Mouse (Mus musculus): ENCODE data around the gene Olfr1555-ps1. TPM values are rescaled to one million over a fixed set of nuclear protein-coding genes. Genes with fewer than 3 reads are reported as not detected.
"Not testable (repeated sequence)": the region's sequence is repeated elsewhere in the genome, so short reads cannot be mapped to it uniquely, and the experiment has no call there.

The Olfr1555-ps1 gene
- not detected in 2 replicates for total RNA-seq (2015; ENCODE audit: low replicate concordance)
- total RNA-seq (2017; ENCODE audit: low replicate concordance) = not detected in 2 replicates

DNA sequence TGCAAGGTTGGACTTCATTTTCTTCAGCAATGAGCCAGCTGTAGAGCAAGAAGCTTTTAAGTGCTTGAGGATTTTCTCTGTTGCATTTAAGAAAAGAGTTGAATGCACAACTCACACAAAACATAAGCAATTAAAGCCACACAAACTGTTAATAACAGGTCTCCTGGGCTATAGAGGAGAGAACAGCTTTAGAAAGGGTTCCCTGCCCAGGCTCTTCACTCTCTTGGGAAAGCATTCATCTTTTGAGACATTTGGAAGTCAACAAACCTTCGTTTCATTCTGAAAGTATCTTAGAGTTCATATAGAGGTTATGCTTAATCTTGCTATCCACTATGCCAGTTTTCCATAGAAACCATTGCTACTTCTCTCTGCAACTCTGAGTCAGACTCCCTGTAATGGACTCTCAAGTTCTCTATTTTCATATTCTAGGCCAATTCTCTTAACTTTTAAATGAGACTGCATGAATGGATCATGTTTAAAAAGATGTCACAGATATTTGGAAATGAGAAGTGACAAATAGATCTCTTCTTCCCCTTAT lies at the start of gene Olfr1555-ps1:
Olfr1555-ps1 (minus strand) TSS at position 51 of the 538 bp plus-strand sequence.
- not testable (repeated sequence) for ATAC-seq (replicated peaks; ENCODE audit: low FRiP score, poor library complexity, severe bottlenecking)

DNA sequence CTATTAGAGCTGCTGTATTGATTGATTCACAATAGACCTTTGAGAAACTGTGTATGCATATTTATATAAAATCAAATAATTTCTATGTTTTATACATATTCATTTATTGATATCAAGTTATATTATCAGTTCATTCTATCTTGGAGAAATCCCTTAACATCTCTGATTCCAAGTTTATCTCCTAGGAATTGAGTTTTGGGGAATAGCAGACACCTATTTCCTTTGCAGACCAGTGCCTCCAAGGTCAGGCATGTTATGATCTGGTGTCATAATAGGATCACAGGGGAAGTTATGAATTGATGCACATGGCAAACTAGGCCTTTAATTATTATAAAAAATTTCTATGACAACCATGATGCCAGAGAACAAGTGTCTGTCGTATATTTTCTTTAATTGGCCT lies 30.4 kb upstream of the Olfr1555-ps1 start, which contains the start of gene Olfr1431:
Olfr1431 (plus strand) TSS at position 301 of the 400 bp plus-strand sequence.
- ATAC-seq (replicated peaks; ENCODE audit: low FRiP score, poor library complexity, severe bottlenecking) = no peak

DNA sequence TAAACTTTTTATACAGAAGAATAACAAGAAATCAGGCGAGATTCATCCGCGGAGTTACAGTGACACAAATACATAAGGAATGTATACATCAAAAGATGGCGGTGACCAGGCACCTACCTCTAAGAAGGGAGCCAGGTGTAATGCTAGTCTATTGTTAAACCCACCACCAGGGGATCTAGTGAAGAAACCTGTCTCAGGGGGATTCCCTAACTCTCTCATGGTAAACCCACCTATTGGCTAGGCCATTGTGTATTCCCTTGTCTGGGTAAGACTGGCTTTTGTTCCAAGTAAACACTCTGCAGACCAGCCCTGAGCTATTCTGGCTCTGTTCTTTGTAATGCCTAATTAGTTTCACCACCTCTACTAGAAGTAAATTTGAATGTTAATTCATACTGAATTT lies 29.2 kb upstream of the Olfr1555-ps1 start:
- not testable (repeated sequence) for ATAC-seq (replicated peaks; ENCODE audit: low FRiP score, poor library complexity, severe bottlenecking)

DNA sequence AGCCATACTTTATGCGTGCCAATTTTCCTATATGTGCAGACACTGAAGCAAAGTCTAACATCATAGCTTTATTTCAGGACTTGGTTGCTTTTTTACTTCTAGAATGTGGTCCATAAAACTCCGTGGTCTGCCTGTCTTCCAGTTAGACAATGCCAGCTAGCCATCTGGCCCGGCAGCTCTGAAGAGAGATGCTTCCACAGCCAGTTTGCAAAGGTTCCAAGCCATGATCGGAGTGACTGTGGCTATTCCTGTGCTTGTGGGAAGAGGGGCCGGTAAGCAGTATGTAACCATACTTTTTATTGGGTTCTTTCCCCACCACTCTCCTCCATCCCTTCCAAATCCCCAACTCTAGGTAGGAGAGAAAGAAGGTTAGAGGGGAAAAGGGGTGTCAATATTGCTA lies 5.5 kb upstream of the Olfr1555-ps1 start:
- not testable (repeated sequence) for ATAC-seq (replicated peaks; ENCODE audit: low FRiP score, poor library complexity, severe bottlenecking)

DNA sequence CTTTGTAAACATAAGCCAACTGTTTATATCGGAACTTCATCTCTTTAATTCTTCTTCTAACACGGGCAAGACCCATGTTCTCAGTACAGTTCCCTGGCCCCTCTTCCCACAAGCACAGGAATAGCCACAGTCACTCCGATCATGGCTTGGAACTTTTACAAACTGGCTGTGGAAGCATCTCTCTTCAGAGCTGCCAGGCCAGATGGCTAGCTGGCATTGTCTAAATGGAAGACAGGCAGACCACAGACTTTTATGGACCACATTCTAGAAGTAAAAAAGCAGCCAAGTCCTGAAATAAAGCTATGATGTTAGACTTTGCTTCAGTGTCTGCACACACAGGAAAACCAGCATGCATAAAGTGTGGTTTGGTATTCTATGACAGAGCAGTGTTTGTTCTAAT lies 24.5 kb downstream of the Olfr1555-ps1 start:
- no peak for ATAC-seq (replicated peaks; ENCODE audit: low FRiP score, poor library complexity, severe bottlenecking)

DNA sequence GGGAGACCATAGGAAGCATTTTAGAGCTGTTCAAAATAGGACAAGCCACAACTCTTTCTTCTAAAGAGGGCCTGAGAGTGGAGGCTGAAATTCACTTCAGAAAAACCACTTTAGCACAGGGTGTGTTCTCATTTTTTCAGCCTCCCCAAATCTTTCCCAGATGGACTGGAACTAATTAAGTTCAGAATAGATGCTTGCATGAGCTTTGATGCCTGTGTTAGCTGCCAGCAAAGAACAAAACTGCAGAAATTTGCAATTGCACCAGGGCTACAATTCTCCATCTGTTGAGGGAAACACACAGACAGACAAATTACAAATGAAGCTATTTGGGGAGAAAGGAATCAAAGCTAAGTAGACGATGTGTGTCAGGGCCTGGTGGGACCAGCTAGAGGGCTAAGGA lies 26.6 kb downstream of the Olfr1555-ps1 start:
- no peak for ATAC-seq (replicated peaks; ENCODE audit: low FRiP score, poor library complexity, severe bottlenecking)

DNA sequence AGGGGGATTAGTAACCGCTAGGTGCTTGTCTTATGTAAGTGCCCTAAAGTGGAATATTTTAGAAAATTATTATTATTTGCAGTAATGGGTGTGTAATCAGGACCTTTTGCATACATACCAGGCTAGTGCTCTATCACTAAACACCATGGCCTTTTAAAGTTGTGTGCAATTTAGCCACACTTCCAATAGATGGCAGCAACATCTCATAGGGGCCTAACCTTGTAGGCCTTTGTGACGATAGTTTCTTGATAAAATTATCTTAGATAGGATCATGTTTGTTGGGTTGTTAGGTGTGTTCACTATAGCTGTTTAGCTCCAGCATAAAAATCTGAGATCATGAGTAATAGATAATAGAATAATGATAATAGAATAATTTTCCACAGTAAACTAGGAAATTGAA lies 35.6 kb downstream of the Olfr1555-ps1 start:
- ATAC-seq (replicated peaks; ENCODE audit: low FRiP score, poor library complexity, severe bottlenecking) = no peak

DNA sequence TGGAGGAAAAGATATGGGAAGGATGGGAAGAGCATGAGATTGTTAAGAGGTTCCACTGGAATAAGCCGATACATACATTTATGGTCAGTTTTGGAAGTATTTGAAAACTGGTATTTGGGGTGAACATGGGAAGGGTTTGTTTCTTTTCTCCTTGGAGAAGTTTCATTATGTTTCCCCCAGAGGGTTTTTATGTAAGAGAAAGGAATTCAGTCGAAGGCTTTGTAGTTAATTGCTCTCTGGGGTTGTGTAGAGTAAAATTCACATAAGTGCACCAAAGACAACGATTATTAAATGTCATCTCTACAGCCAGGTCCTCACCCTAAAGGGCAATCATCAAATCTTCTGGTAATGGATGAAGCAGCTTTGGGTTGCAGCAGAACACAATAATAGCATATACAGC lies 46.8 kb downstream of the Olfr1555-ps1 start, which contains the start of gene Olfr76:
Olfr76 (minus strand) TSS at position 101 of the 400 bp plus-strand sequence.
- ATAC-seq (replicated peaks; ENCODE audit: low FRiP score, poor library complexity, severe bottlenecking) = no peak

DNA sequence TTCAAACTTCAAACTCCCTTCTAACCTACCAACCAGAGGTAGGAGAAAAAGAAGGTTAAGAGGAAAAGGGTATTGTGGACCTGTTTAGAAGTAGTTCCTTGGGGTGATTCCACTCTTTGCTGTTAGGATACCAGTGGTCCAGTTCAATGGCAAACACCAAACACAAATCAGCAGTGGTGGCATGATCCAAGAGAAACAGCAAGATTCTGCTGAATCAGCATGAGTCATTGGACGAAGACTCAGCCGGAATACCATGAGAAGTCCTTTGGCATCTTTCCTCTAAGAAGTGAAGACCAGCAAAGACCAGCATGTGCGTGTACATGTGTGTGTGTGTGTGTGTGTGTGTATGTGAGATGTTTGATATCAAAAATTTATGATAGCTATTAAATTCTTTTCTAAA lies 53.4 kb downstream of the Olfr1555-ps1 start:
- ATAC-seq (replicated peaks; ENCODE audit: low FRiP score, poor library complexity, severe bottlenecking) = no peak

DNA sequence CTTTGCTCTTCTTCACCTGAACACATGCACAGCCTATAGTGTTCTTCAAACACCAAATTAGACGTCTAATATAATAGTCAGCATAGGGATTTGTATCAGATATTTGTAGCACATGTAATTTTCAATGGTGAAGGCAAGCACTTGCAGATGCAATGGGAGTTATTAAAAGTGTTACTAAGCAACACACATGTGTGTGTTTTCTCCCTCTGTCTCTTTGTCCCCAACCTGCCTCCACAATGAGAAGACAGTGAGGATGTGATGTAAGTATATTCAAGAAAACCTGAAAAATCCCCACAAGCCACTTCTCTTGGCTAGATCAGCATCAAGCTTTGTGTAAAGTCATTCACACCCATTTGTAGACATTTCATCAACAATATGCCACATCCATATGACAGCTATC lies 54.1 kb downstream of the Olfr1555-ps1 start, which contains the start of gene Olfr1428:
Olfr1428 (minus strand) TSS at position 101 of the 400 bp plus-strand sequence.
- ATAC-seq (replicated peaks; ENCODE audit: low FRiP score, poor library complexity, severe bottlenecking) = no peak

Other genes with a start within 250 kb of the Olfr1555-ps1 start
- gene Osbp, start 204.2 kb downstream of the Olfr1555-ps1 start, total RNA-seq (2015; ENCODE audit: low replicate concordance) = 23.5 and 34.6 TPM in 2 replicates
- gene Osbp, start 204.2 kb downstream of the Olfr1555-ps1 start, total RNA-seq (2017; ENCODE audit: low replicate concordance) = 32.1 and 32.3 TPM in 2 replicates
- gene Olfr1423, start 128.8 kb downstream of the Olfr1555-ps1 start, total RNA-seq (2015; ENCODE audit: low replicate concordance) = not detected in 2 replicates
- not detected in 2 replicates for gene Olfr1423, start 128.8 kb downstream of the Olfr1555-ps1 start, total RNA-seq (2017; ENCODE audit: low replicate concordance)
- not detected in 2 replicates for gene Olfr1424, start 107.4 kb downstream of the Olfr1555-ps1 start, total RNA-seq (2015; ENCODE audit: low replicate concordance)
- not detected in 2 replicates for gene Olfr1424, start 107.4 kb downstream of the Olfr1555-ps1 start, total RNA-seq (2017; ENCODE audit: low replicate concordance)
- not detected in 2 replicates for gene Olfr1425, start 92.4 kb downstream of the Olfr1555-ps1 start, total RNA-seq (2015; ENCODE audit: low replicate concordance)
- not detected in 2 replicates for gene Olfr1425, start 92.4 kb downstream of the Olfr1555-ps1 start, total RNA-seq (2017; ENCODE audit: low replicate concordance)
- not detected in 2 replicates for gene Olfr1426, start 78.1 kb downstream of the Olfr1555-ps1 start, total RNA-seq (2015; ENCODE audit: low replicate concordance)
- not detected in 2 replicates for gene Olfr1426, start 78.1 kb downstream of the Olfr1555-ps1 start, total RNA-seq (2017; ENCODE audit: low replicate concordance)
- gene Olfr1427, start 66.8 kb downstream of the Olfr1555-ps1 start, total RNA-seq (2015; ENCODE audit: low replicate concordance) = not detected in 2 replicates
- gene Olfr1427, start 66.8 kb downstream of the Olfr1555-ps1 start, total RNA-seq (2017; ENCODE audit: low replicate concordance) = not detected in 2 replicates
- not detected in 2 replicates for gene Olfr1428, start 54.2 kb downstream of the Olfr1555-ps1 start, total RNA-seq (2015; ENCODE audit: low replicate concordance)
- gene Olfr1428, start 54.2 kb downstream of the Olfr1555-ps1 start, total RNA-seq (2017; ENCODE audit: low replicate concordance) = not detected in 2 replicates
- not detected in 2 replicates for gene Olfr76, start 46.9 kb downstream of the Olfr1555-ps1 start, total RNA-seq (2015; ENCODE audit: low replicate concordance)
- gene Olfr76, start 46.9 kb downstream of the Olfr1555-ps1 start, total RNA-seq (2017; ENCODE audit: low replicate concordance) = not detected in 2 replicates
- not detected in 2 replicates for gene Olfr1431, start 30.5 kb upstream of the Olfr1555-ps1 start, total RNA-seq (2015; ENCODE audit: low replicate concordance)
- not detected in 2 replicates for gene Olfr1431, start 30.5 kb upstream of the Olfr1555-ps1 start, total RNA-seq (2017; ENCODE audit: low replicate concordance)
- gene Olfr1432, start 62.5 kb upstream of the Olfr1555-ps1 start, total RNA-seq (2015; ENCODE audit: low replicate concordance) = not detected in 2 replicates
- not detected in 2 replicates for gene Olfr1432, start 62.5 kb upstream of the Olfr1555-ps1 start, total RNA-seq (2017; ENCODE audit: low replicate concordance)
- gene Olfr262, start 71.5 kb upstream of the Olfr1555-ps1 start, total RNA-seq (2015; ENCODE audit: low replicate concordance) = not detected in 2 replicates
- gene Olfr262, start 71.5 kb upstream of the Olfr1555-ps1 start, total RNA-seq (2017; ENCODE audit: low replicate concordance) = not detected in 2 replicates
- not detected in 2 replicates for gene Olfr235, start 90.9 kb upstream of the Olfr1555-ps1 start, total RNA-seq (2015; ENCODE audit: low replicate concordance)
- not detected in 2 replicates for gene Olfr235, start 90.9 kb upstream of the Olfr1555-ps1 start, total RNA-seq (2017; ENCODE audit: low replicate concordance)
- gene Olfr1434, start 109.7 kb upstream of the Olfr1555-ps1 start, total RNA-seq (2015; ENCODE audit: low replicate concordance) = not detected in 2 replicates
- not detected in 2 replicates for gene Olfr1434, start 109.7 kb upstream of the Olfr1555-ps1 start, total RNA-seq (2017; ENCODE audit: low replicate concordance)
- not detected in 2 replicates for gene Olfr1436, start 129.0 kb upstream of the Olfr1555-ps1 start, total RNA-seq (2015; ENCODE audit: low replicate concordance)
- gene Olfr1436, start 129.0 kb upstream of the Olfr1555-ps1 start, total RNA-seq (2017; ENCODE audit: low replicate concordance) = not detected in 2 replicates
- not detected in 2 replicates for gene Olfr1437, start 155.0 kb upstream of the Olfr1555-ps1 start, total RNA-seq (2015; ENCODE audit: low replicate concordance)
- gene Olfr1437, start 155.0 kb upstream of the Olfr1555-ps1 start, total RNA-seq (2017; ENCODE audit: low replicate concordance) = not detected in 2 replicates
- not detected in 2 replicates for gene Olfr1438-ps1, start 165.8 kb upstream of the Olfr1555-ps1 start, total RNA-seq (2015; ENCODE audit: low replicate concordance)
- gene Olfr1438-ps1, start 165.8 kb upstream of the Olfr1555-ps1 start, total RNA-seq (2017; ENCODE audit: low replicate concordance) = not detected in 2 replicates
- gene Olfr1440, start 217.2 kb upstream of the Olfr1555-ps1 start, total RNA-seq (2015; ENCODE audit: low replicate concordance) = not detected in 2 replicates
- not detected in 2 replicates for gene Olfr1440, start 217.2 kb upstream of the Olfr1555-ps1 start, total RNA-seq (2017; ENCODE audit: low replicate concordance)
- not detected in 2 replicates for gene Olfr1441, start 247.3 kb upstream of the Olfr1555-ps1 start, total RNA-seq (2015; ENCODE audit: low replicate concordance)
- not detected in 2 replicates for gene Olfr1441, start 247.3 kb upstream of the Olfr1555-ps1 start, total RNA-seq (2017; ENCODE audit: low replicate concordance)